Mouse (Mus musculus) liver, adult 2 months (tissue): ENCODE results near the gene Gpr157.

ENCODE experiments used
- CTCF ChIP-seq: fragments of 200-500 bp; IDR thresholded peaks from 2 replicates; pipeline ENCODE4 v1.5.1; 2011; ENCODE audit warnings: low read depth, low read length, control low read depth
- POLR2A ChIP-seq: fragments of 200-500 bp; IDR thresholded peaks from 2 replicates; pipeline ENCODE4 v1.6.1; 2011; ENCODE audit warnings: low read length, control low read depth; ENCODE audit not compliant: insufficient read depth; ENCODE audit errors: extremely low read depth

DNA sequence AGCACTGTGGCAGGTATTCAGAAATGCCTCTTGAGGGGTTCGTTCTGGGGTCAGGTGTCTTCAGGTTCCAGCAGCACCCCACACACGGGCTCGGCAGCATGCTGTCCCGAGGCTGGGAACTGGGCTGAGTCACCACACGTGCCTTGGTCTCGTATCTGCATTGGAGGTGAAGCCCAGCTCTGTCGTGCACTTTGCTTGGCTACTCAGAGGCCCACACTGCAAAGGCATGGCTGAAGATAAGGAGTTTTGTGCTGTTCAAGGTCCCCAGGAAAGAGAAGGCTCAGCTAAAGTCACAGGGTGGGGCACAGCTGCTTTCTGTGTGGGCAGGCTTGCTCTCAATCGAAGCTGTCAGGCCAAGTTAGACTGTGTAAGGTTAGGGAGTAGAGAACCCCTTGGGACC lies 65.3 kb downstream of the Gpr157 start:
- TF ChIP-seq CTCF (no peak), POLR2A (no peak)
